Mouse (Mus musculus): Measurements from ENCODE around the gene Sirpa. TPM values are rescaled to one million over a fixed set of nuclear protein-coding genes. Genes with fewer than 3 reads are reported as not detected.

Gene Sirpa
- total RNA-seq, 2 experiments from 2014 or later: 5.9 to 6.5 TPM

Other genes starting within 250 kb of the Sirpa start
- not detected for gene Il1b, start 221.7 kb upstream of the Sirpa start, total RNA-seq (2021)
- not detected for gene F830045P16Rik, start 56.2 kb upstream of the Sirpa start, total RNA-seq (2021)
- not detected for gene Pdyn, start 107.0 kb downstream of the Sirpa start, total RNA-seq (2021)
- 1 to 10 TPM; 6.8 to 7.4 TPM for gene Stk35, start 207.7 kb downstream of the Sirpa start, total RNA-seq (2021)